Mouse (Mus musculus): ENCODE results near the gene Akr1c12. TPM values are rescaled to one million over a fixed set of nuclear protein-coding genes. Genes with fewer than 3 reads are reported as not detected.
"Not testable (repeated sequence)": the region's sequence is repeated elsewhere in the genome, so short reads cannot be mapped to it uniquely, and the experiment has no call there.

Akr1c12 gene
- polyA plus RNA-seq, 1 experiment from 2014 or later: not detected

DNA sequence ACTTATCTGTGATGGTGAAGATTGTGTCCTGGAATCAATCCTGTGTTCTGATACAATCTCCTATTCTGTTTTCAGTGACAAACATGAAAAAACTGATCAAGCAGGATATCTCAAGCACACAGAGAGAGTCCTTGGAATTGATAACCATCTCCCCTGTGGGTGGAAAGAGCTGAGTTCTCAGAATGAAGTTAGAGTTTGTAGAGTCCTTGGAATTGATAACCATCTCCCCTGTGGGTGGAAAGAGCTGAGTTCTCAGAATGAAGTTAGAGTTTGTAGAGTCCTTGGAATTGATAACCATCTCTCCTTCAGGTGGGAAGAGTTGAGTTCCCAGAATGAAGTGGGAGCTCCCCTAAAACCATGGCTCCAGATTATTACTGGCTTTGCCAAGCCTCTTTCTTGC, 22.3 kb downstream of the Akr1c12 start:
- not testable (repeated sequence) for H3K36me3 ChIP-seq; H3K4me3 ChIP-seq; H3K27me3 ChIP-seq; ATAC-seq (ENCODE audit: low FRiP score); H3K9ac ChIP-seq; H3K4me1 ChIP-seq; H3K9me3 ChIP-seq (replicated peaks); H3K27ac ChIP-seq; H3K4me2 ChIP-seq (replicated peaks)

GRCm38 (mm10) chr13:4249347-4249746, 29.9 kb downstream of the Akr1c12 start:
- WGBS: 43% methylated on average over 3 of the region's 3 CpGs
- no peaks in the 10 kb centered on the region for H3K36me3 ChIP-seq
- H3K27me3 ChIP-seq: no peaks in the 10 kb centered on the region
- no peaks in the 10 kb centered on the region for H3K4me1 ChIP-seq
- no peaks in the 10 kb centered on the region for H3K9me3 ChIP-seq (replicated peaks)
- no peak for ATAC-seq (ENCODE audit: low FRiP score)
- no peak overlapping the region for H3K4me2 ChIP-seq (replicated peaks)
- H3K27ac ChIP-seq: no peak overlapping the region
- no peak overlapping the region for H3K9ac ChIP-seq
- H3K4me3 ChIP-seq: no peak overlapping the region

GRCm38 (mm10) chr13:4244861-4245559, 34.2 kb downstream of the Akr1c12 start:
- Histone ChIP-seq H3K9me3 (replicated peaks) (no peaks in the 10 kb centered on the region), H3K4me2 (replicated peaks) (peak overlapping the region; percentile 58), H3K9ac (peak overlapping the region; percentile 55; the same call in 1 of the 2 replicates), H3K27me3 (no peaks in the 10 kb centered on the region), H3K4me1 (no peaks in the 10 kb centered on the region), H3K36me3 (no peaks in the 10 kb centered on the region), H3K4me3 (peak overlapping the region; percentile 37), H3K27ac (no peak overlapping the region)
- WGBS: 5% methylated on average over 13 of the region's 13 CpGs
- peak; percentile 95 for ATAC-seq (ENCODE audit: low FRiP score)

DNA sequence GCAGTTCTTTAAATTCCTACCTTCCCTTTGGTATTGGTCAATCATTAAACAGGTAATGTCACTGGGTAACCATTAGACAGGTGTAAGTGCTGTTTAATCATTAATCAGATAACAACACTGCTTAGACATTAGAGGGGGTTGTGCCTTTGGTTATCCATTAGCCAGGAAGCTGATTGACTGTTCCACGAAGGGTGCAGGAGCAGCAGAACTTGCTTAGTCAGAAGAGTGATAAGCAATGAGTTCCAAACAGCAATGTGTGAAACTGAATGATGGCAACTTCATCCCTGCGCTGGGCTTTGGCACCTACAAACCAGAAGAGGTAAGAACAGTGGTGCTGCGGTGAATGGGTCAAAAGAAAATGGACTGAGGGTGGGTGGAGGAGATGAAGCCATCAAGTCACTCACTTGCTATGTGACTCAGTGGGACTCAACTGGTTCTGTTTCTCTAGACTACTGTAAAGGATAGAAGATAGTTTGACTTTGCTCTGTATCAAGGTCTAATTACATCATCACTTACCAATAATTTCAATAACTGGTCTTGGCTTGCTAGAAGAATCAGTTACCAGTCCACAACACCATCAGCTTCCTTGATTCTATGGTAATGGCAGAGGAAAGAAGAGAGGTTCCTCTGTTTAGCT, 45.6 kb downstream of the Akr1c12 start:
- Histone ChIP-seq H3K36me3 (no peaks in the 10 kb centered on the region), H3K4me2 (replicated peaks) (no peak overlapping the region), H3K4me3 (no peak overlapping the region), H3K27ac (no peak overlapping the region), H3K9ac (no peak overlapping the region), H3K27me3 (no peaks in the 10 kb centered on the region), H3K4me1 (no peaks in the 10 kb centered on the region), H3K9me3 (replicated peaks) (no peaks in the 10 kb centered on the region)
- no peak for ATAC-seq (ENCODE audit: low FRiP score)
- 73% methylated on average over 3 of the region's 3 CpGs for WGBS

- H3K27me3 ChIP-seq: no peaks in the 10 kb centered on the region
- WGBS: 81% methylated on average over 1 of the region's 1 CpGs
- H3K9ac ChIP-seq: no peak overlapping the region
- no peak for ATAC-seq (ENCODE audit: low FRiP score)
- H3K36me3 ChIP-seq: no peaks in the 10 kb centered on the region
- no peak overlapping the region for H3K4me3 ChIP-seq
- no peak overlapping the region for H3K27ac ChIP-seq
- H3K9me3 ChIP-seq (replicated peaks): no peaks in the 10 kb centered on the region
- no peaks in the 10 kb centered on the region for H3K4me1 ChIP-seq
- no peak overlapping the region for H3K4me2 ChIP-seq (replicated peaks)
Measured at GRCm38 (mm10) chr13:4233135-4233534, 46.1 kb downstream of the Akr1c12 start.

DNA sequence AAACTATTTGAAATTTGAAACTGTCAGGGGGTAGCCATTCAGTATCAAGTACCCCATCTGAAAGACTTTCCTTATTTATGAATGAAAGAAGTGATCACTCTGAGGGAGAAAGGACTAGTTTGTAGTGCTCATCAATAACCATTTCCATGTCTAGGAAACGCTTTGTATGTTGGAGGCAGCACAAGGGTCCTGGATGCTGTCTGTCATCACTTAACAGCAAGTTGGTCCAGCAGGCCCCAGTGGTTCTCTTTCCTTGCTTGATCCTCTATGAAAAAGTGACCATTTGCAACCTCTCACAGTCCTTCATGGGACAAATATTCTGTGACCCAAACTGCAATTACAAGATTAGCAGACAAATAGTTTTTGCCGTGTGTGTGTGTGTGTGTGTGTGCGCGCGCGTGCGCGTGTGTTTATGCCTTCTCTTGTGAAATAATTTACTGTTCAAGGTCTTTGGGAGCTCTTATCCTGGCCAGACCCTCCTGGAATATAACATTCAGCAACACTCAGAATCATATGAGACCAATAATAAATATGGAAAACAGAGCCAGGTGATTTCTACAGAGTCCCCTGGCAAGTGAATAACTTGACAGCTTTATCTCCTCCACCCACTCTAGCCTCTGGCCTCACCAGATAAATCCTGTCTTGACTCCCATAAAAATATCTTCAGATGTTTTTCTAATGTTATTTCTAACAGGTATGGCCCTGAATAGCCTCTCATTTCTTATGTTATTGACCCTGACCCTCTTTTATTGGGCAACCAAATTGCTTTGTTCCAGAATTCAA, 48.2 kb downstream of the Akr1c12 start:
- H3K27me3 ChIP-seq: no peaks in the 10 kb centered on the region
- H3K9me3 ChIP-seq (replicated peaks): no peaks in the 10 kb centered on the region
- H3K4me1 ChIP-seq: no peaks in the 10 kb centered on the region
- no peak overlapping the region for H3K4me2 ChIP-seq (replicated peaks)
- no peak for ATAC-seq (ENCODE audit: low FRiP score)
- H3K4me3 ChIP-seq: no peak overlapping the region
- WGBS: 94% methylated on average over 8 of the region's 8 CpGs
- H3K9ac ChIP-seq: no peak overlapping the region
- H3K27ac ChIP-seq: no peak overlapping the region
- no peaks in the 10 kb centered on the region for H3K36me3 ChIP-seq

DNA sequence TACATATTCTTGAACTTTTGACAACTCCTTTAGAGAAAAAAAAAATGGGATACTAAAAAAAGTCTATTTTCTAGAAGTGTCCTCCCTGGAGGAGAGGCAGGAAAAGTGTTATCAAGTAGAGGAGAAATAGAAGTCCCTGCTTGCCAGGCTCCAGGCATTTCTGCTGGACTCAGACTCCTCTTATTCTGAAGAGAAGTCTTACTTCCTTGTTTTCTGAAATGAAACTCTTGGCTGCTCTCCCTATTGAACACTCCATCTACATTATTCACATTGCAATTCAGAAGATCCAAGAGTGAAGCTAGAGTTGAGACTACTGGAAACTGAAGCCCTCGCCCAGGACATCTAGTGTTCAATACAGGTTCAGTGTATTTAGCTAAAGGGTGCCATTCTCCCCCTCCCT, 50.8 kb downstream of the Akr1c12 start, which contains the start of gene Akr1c19:
Gene Akr1c19, plus strand, starts transcription at position 260 of the 400 bp plus-strand sequence.
- H3K9ac ChIP-seq: no peak within 1 kb of the TSS
- no peak within 1 kb of the TSS for H3K4me3 ChIP-seq
- no peaks in the 10 kb centered on the region for H3K27me3 ChIP-seq
- no peaks in the 10 kb centered on the region for H3K4me1 ChIP-seq
- no peak within 1 kb of the TSS for H3K27ac ChIP-seq
- H3K9me3 ChIP-seq (replicated peaks): no peaks in the 10 kb centered on the region
- no peak within 1 kb of the TSS for H3K4me2 ChIP-seq (replicated peaks)
- WGBS: 92% methylated on average over 1 of the region's 1 CpGs
- no peaks in the 10 kb centered on the region for H3K36me3 ChIP-seq
- ATAC-seq (ENCODE audit: low FRiP score): no peak

Other genes with a start within 250 kb of the Akr1c12 start
- gene Akr1c14, start 230.4 kb downstream of the Akr1c12 start, polyA plus RNA-seq (2016; fragmentation: Nextera tagmentation; extraction: Ambion mirVana): 0.25 and 0.34 TPM in 2 replicates
- not detected in 2 replicates for gene Akr1c18, start 128.8 kb downstream of the Akr1c12 start, polyA plus RNA-seq (2016; fragmentation: Nextera tagmentation; extraction: Ambion mirVana)
- gene Akr1c13, start 88.3 kb downstream of the Akr1c12 start, polyA plus RNA-seq (2016; fragmentation: Nextera tagmentation; extraction: Ambion mirVana): 2.0 and 2.1 TPM in 2 replicates
- 1.3 and 2.2 TPM in 2 replicates for gene Akr1c19, start 50.7 kb downstream of the Akr1c12 start, polyA plus RNA-seq (2016; fragmentation: Nextera tagmentation; extraction: Ambion mirVana)
- gene Akr1c6, start 154.9 kb upstream of the Akr1c12 start, polyA plus RNA-seq (2016; fragmentation: Nextera tagmentation; extraction: Ambion mirVana): not detected in 2 replicates
- gene Akr1c20, start 243.9 kb upstream of the Akr1c12 start, polyA plus RNA-seq (2016; fragmentation: Nextera tagmentation; extraction: Ambion mirVana): not detected in 2 replicates